ENCODE assay signal across 20 mouse cellular contexts in the genomic region with DNA sequence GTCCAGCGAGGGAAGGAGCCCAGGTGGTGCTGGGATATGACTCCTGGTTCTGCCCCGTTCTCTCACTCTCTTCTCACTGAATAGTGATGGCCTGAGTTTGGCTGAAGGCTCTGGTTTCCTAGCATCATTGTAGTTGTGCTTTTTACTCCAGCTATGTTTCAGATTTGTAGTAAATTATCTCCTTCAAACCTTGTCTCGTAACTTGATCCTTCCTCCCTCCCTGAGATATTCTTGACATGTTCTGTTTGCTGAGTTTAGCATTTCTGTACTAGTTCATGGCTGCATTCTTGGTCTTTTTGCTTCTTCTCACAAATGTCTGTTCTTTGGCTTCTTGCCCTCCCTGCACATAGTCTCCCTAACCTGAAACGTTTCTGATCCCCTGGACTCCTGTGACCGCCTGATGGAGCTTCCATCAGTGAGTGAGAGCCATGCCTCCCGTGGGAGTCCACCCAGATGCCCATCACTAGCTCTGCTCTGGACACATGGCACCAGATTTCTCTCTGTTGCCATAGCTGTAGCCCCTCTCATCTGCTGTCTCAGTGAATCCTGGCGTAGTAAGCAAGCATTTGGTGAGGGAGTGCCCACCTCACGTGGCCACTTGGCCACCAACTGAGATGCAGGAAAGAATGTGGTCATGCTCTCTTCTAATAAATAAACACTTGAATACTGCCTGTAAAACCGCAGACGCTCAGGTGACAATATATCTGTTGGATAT.
DNase-seq lines count a peak whose midpoint lies in the region; ATAC-seq and TF ChIP-seq lines count a peak whose summit lies in the region.
"Had no signal": no experiment of that assay in that cellular context is flagged by ENCODE, and none has a peak within 500 bp of the region (broad histone marks: within the 10 kb centered on the region; RNA-seq: fewer than 3 reads in every experiment).

No protein-coding gene starts in this region.

- TF ChIP-seq CTCF in stomach, postnatal 0 days (IDR thresholded peaks at IDR 0.05; ENCODE audit: low read depth), result no peak

- WGBS in heart, embryonic 13.5 days, result 76% methylated on average over 10 of the region's 10 CpGs
- WGBS in kidney, embryonic 15.5 days, result 41% methylated on average over 10 of the region's 10 CpGs
- WGBS in stomach, embryonic 14.5 days, result 55% methylated on average over 10 of the region's 10 CpGs
- WGBS in stomach, postnatal 0 days, result 65% methylated on average over 10 of the region's 10 CpGs

- H3K4me1 ChIP-seq in heart, embryonic 13.5 days, result peaks cover 68% of the 10 kb centered on the region
- H3K4me1 ChIP-seq in kidney, embryonic 15.5 days, result peaks cover 38% of the 10 kb centered on the region
- H3K4me1 ChIP-seq in stomach, embryonic 14.5 days (ENCODE audit: control insufficient read depth, insufficient read depth, low read length), result peaks cover 13% of the 10 kb centered on the region; the same call in 1 of the 2 replicates
- H3K4me1 ChIP-seq in stomach, postnatal 0 days (replicated peaks; ENCODE audit: control insufficient read depth, insufficient read depth), result no peaks in the 10 kb centered on the region

- 0 out of 2 replicates have a peak overlapping the region, but pooled peaks have one; percentile 33 for H3K27ac ChIP-seq in heart, embryonic 13.5 days (replicated peaks)
- peak overlapping the region; percentile 52 for H3K27ac ChIP-seq in kidney, embryonic 15.5 days
- H3K27ac ChIP-seq in stomach, embryonic 14.5 days (ENCODE audit: low read length), result peak overlapping the region; percentile 53; the same call in 1 of the 2 replicates
- H3K27ac ChIP-seq in stomach, postnatal 0 days (replicated peaks), result no peak overlapping the region
- H3K27ac ChIP-seq: limb, embryonic 13.5 days; liver, embryonic 12.5 days; midbrain, embryonic 13.5 days had no signal

- TF ChIP-seq EP300 in stomach, postnatal 0 days (optimal IDR thresholded peaks at IDR 0.05), result no peak

- H3K36me3 ChIP-seq in heart, embryonic 13.5 days, result no peaks in the 10 kb centered on the region
- H3K36me3 ChIP-seq in kidney, embryonic 15.5 days, result no peaks in the 10 kb centered on the region
- no peaks in the 10 kb centered on the region; the same call in 1 of the 2 replicates for H3K36me3 ChIP-seq in stomach, embryonic 14.5 days (ENCODE audit: control insufficient read depth, insufficient read depth, low read length)
- H3K36me3 ChIP-seq in stomach, postnatal 0 days (ENCODE audit: control insufficient read depth, insufficient read depth, low read length), result no peaks in the 10 kb centered on the region
- H3K36me3 ChIP-seq: limb, embryonic 13.5 days; liver, embryonic 12.5 days; midbrain, embryonic 13.5 days had no signal

- DNase-seq in heart, adult 11 months, result no peak
- no peak for DNase-seq in kidney, postnatal 10 days
- DNase-seq in stomach, postnatal 0 days (ENCODE audit: low spot score), result no peak
- DNase-seq in thymus, adult 18-20 months, result no peak
- DNase-seq: adrenal gland, adult 2 months; B cell, adult 2 months; cerebellum, adult 11-12 months; forebrain, postnatal 0 days; gastrocnemius, postnatal 36 days; kidney, adult 8-10 months; layer of hippocampus, postnatal 36 days; lung, postnatal 10 days had no signal

- no peaks in the 10 kb centered on the region for H3K27me3 ChIP-seq in heart, embryonic 13.5 days (replicated peaks)
- H3K27me3 ChIP-seq in kidney, embryonic 15.5 days, result no peaks in the 10 kb centered on the region
- no peaks in the 10 kb centered on the region for H3K27me3 ChIP-seq in stomach, embryonic 14.5 days (ENCODE audit: control insufficient read depth, insufficient read depth, low read length)
- no peaks in the 10 kb centered on the region for H3K27me3 ChIP-seq in stomach, postnatal 0 days (ENCODE audit: control insufficient read depth, insufficient read depth, low read length)
- H3K27me3 ChIP-seq: CH12.LX; limb, embryonic 13.5 days; liver, embryonic 12.5 days; midbrain, embryonic 13.5 days had no signal

- 0 out of 2 replicates have a peak overlapping the region, but pooled peaks have one; percentile 5 for H3K9ac ChIP-seq in heart, embryonic 13.5 days
- H3K9ac ChIP-seq in kidney, embryonic 15.5 days, result no peak overlapping the region
- no peak overlapping the region for H3K9ac ChIP-seq in stomach, embryonic 14.5 days (replicated peaks; ENCODE audit: low read depth, low read length)
- no peak overlapping the region for H3K9ac ChIP-seq in stomach, postnatal 0 days (ENCODE audit: low read length)
- H3K9ac ChIP-seq: forebrain, postnatal 0 days; limb, embryonic 13.5 days; liver, embryonic 12.5 days; midbrain, embryonic 13.5 days had no signal

- no peak for ATAC-seq in heart, embryonic 13.5 days (ENCODE audit: extremely low read depth, insufficient number of reproducible peaks, low FRiP score, low TSS enrichment)
- ATAC-seq in kidney, embryonic 15.5 days (replicated peaks; ENCODE audit: low FRiP score), result no peak
- ATAC-seq in stomach, embryonic 14.5 days (ENCODE audit: insufficient number of reproducible peaks, insufficient read depth, low FRiP score, low read depth), result no peak
- no peak for ATAC-seq in stomach, postnatal 0 days (ENCODE audit: low FRiP score, low TSS enrichment)
- ATAC-seq: forebrain, postnatal 0 days; liver, embryonic 12.5 days; midbrain, embryonic 13.5 days had no signal

- H3K4me2 ChIP-seq in heart, embryonic 13.5 days, result no peak overlapping the region
- H3K4me2 ChIP-seq in kidney, embryonic 15.5 days, result no peak overlapping the region
- no peak overlapping the region for H3K4me2 ChIP-seq in stomach, embryonic 14.5 days (replicated peaks; ENCODE audit: low read depth, low read length)
- no peak overlapping the region for H3K4me2 ChIP-seq in stomach, postnatal 0 days (replicated peaks; ENCODE audit: low read depth)
- H3K4me2 ChIP-seq: limb, embryonic 13.5 days; liver, embryonic 12.5 days; midbrain, embryonic 13.5 days had no signal

- no peak overlapping the region for H3K4me3 ChIP-seq in heart, embryonic 13.5 days
- H3K4me3 ChIP-seq in kidney, embryonic 15.5 days (replicated peaks), result no peak overlapping the region
- no peak overlapping the region for H3K4me3 ChIP-seq in stomach, embryonic 14.5 days (ENCODE audit: low read depth, low read length)
- H3K4me3 ChIP-seq in stomach, postnatal 0 days (ENCODE audit: low read depth, low read length), result no peak overlapping the region
- H3K4me3 ChIP-seq: limb, embryonic 13.5 days; liver, embryonic 12.5 days; midbrain, embryonic 13.5 days had no signal

- H3K9me3 ChIP-seq in heart, embryonic 13.5 days, result no peaks in the 10 kb centered on the region
- no peaks in the 10 kb centered on the region for H3K9me3 ChIP-seq in kidney, embryonic 15.5 days (replicated peaks)
- H3K9me3 ChIP-seq in stomach, embryonic 14.5 days (ENCODE audit: control insufficient read depth, low read depth, low read length), result no peaks in the 10 kb centered on the region
- H3K9me3 ChIP-seq in stomach, postnatal 0 days (ENCODE audit: control insufficient read depth, low read length), result no peaks in the 10 kb centered on the region
- H3K9me3 ChIP-seq: G1E; limb, embryonic 13.5 days; liver, embryonic 12.5 days; midbrain, embryonic 13.5 days had no signal
